In genomic region chr12:12509164-12509937, GRCm38 (mm10) we compare ENCODE assay signal across 9 mouse cellular contexts.
DNase-seq lines count a peak whose midpoint lies in the region; ATAC-seq lines count a peak whose summit lies in the region.
"Had no signal": no experiment of that assay in that cellular context is flagged by ENCODE, and none has a peak within 500 bp of the region (broad histone marks: within the 10 kb centered on the region; RNA-seq: fewer than 3 reads in every experiment).

No protein-coding gene starts in this region.

- no peak overlapping the region for H3K4me2 ChIP-seq in kidney, embryonic 16.5 days (replicated peaks; ENCODE audit: low read depth, low read length)
- 0 out of 2 replicates have a peak overlapping the region, but pooled peaks have one; percentile 10 for H3K4me2 ChIP-seq in lung, embryonic 16.5 days (ENCODE audit: low read depth, low read length)

- peak overlapping the region; percentile 34; the same call in 1 of the 2 replicates for H3K27ac ChIP-seq in kidney, embryonic 16.5 days (ENCODE audit: low read length)
- H3K27ac ChIP-seq in lung, embryonic 16.5 days (ENCODE audit: low read length) = peak overlapping the region; percentile 77
- H3K27ac ChIP-seq: kidney, postnatal 0 days had no signal

- 29% methylated on average over 9 of the region's 9 CpGs for WGBS in kidney, embryonic 16.5 days
- 27% methylated on average over 9 of the region's 9 CpGs for WGBS in lung, embryonic 16.5 days

- H3K9ac ChIP-seq in kidney, embryonic 16.5 days (replicated peaks; ENCODE audit: low read length) = no peak overlapping the region
- H3K9ac ChIP-seq in lung, embryonic 16.5 days (ENCODE audit: low read length) = no peak overlapping the region

- H3K36me3 ChIP-seq in kidney, embryonic 16.5 days (ENCODE audit: insufficient read depth, low read length) = no peaks in the 10 kb centered on the region
- no peaks in the 10 kb centered on the region for H3K36me3 ChIP-seq in lung, embryonic 16.5 days (ENCODE audit: control insufficient read depth, insufficient read depth, low read length)

- H3K9me3 ChIP-seq in kidney, embryonic 16.5 days (ENCODE audit: low read length) = no peaks in the 10 kb centered on the region
- no peaks in the 10 kb centered on the region for H3K9me3 ChIP-seq in lung, embryonic 16.5 days (ENCODE audit: control insufficient read depth, low read length)

- no peaks in the 10 kb centered on the region for H3K27me3 ChIP-seq in kidney, embryonic 16.5 days (ENCODE audit: insufficient read depth, low read length)
- H3K27me3 ChIP-seq in lung, embryonic 16.5 days (ENCODE audit: control insufficient read depth, insufficient read depth, low read depth, low read length) = no peaks in the 10 kb centered on the region

- peak; percentile 27 to 28 for DNase-seq in cerebellum, postnatal 10 days
- DNase-seq in gonadal fat pad, adult 2 months (ENCODE audit: low read depth) = peak; percentile 37
- DNase-seq in frontal cortex, postnatal 10 days (ENCODE audit: low spot score in 2 of 2) = no peak
- DNase-seq in thymus, postnatal 0 days (ENCODE audit: low spot score) = no peak

- no peak for ATAC-seq in cerebellum, adult (ENCODE audit: insufficient number of reproducible peaks, low FRiP score, low TSS enrichment)
- peak; percentile 83; the same call in 1 of the 2 replicates for ATAC-seq in kidney, embryonic 16.5 days (ENCODE audit: low FRiP score, low TSS enrichment)
- peak; percentile 94 for ATAC-seq in lung, embryonic 16.5 days (ENCODE audit: low read depth)
- no peak for ATAC-seq in CD4-positive, CD25-positive, alpha-beta regulatory T cell, adult 4 months

- H3K4me1 ChIP-seq in kidney, embryonic 16.5 days (ENCODE audit: insufficient read depth, low read length) = peaks cover 3% of the 10 kb centered on the region; the same call in 1 of the 2 replicates
- peaks cover 6% of the 10 kb centered on the region; the same call in 1 of the 2 replicates for H3K4me1 ChIP-seq in lung, embryonic 16.5 days (replicated peaks; ENCODE audit: control insufficient read depth, insufficient read depth, low read length)

- H3K4me3 ChIP-seq in kidney, embryonic 16.5 days (ENCODE audit: low read length) = no peak overlapping the region
- no peak overlapping the region for H3K4me3 ChIP-seq in lung, embryonic 16.5 days (ENCODE audit: low read length)

Comparison
In these comparisons a context has a peak if more than half of its experiments do, and no peak if none do; other contexts are left out.
1. DNase-seq: peak in cerebellum, postnatal 10 days (2 of 2) and gonadal fat pad, adult 2 months (single experiment); none in frontal cortex, postnatal 10 days (0 of 2) and thymus, postnatal 0 days (single experiment).
2. ATAC-seq: peak in kidney, embryonic 16.5 days (single experiment) and lung, embryonic 16.5 days (single experiment); none in cerebellum, adult (single experiment) and CD4-positive, CD25-positive, alpha-beta regulatory T cell, adult 4 months (single experiment).